Mouse (Mus musculus) heart, adult 9 months (tissue): ENCODE data around the gene Myrfl.
A peak's percentile ranks its signal among the peaks of the same experiment; 100 is the strongest.

Source experiments
- DNase-seq, 2 experiments: peaks; one replicate each; pipeline ENCODE4 v3.0.0; 2022; ENCODE audit warnings: low spot score in 2 of 2

Gene Myrfl

DNA sequence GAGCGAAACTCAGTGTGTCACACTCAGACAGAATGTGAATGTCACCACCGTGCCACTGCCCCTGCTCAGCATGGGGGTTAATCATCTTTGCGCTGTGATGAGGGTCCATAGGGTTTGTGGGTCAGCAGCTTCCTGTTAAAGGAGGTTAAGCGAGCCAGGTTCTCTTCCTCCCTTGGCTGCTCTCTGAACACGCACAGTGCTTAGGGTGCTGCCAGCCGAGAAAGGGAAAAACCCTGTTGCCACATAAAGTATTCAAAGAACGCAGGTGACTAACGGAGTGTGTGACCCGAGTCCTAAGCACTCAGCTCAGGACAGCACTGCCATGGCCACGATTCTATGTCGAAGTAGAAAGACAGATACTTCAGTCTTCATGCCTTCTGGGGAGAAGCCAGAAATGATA is 69.4 kb downstream of the Myrfl start:
- DNase-seq, result no peak

DNA sequence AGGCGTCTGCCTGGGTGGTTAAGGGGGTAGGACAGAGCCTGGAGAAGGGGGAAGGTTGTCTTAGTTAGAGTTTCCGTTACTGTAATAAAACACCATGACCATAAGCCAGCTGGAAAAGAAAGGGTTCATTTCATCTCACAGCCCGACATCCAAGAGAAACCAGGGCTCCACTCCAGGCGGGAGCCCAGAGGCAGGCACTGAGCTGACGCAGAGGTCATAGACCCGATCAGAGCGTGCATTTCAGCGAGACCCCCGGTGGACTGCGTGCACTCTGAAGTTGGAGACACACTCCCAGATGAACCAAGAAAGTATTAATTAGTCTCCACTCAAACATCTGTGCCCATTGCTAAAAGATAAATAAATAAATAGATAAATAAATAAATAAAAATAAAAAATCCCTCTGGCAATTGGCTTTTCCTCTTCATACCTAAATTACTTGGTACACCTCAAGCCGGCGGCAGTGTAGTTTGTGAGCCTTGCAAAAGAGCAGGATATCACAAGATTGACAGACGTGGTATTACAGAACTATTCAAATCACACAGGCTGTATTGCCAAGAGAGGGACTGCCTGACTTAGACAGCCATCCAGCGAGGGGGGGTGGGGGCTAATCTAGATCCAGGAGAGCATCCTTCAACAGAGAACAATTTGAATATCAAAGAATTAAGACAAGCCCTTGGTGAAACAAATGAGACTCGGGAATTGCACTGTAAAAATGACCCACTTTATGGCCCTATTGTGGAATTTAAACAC is 81.2 kb downstream of the Myrfl start:
- DNase-seq, result no peak

DNA sequence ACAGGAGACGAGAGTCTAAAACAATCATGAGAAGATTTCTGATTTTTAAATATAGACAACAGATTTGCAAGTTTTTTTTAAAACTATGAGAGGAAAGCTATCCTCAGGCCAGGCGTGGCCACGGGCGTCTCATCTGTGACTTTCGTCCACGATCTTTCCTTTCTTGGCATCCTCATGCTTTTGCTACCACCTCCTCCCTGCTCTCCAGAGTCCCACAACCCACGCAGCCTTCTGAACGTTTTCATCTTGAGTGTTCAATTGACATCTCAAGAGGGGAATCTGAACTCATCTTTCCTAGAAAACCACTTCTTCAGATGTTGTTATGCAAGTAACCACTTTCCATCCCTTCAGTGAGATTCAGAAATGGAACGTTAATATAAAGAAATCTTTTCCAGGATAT is 83.6 kb downstream of the Myrfl start:
- DNase-seq, result no peak

- DNase-seq, result no peak
Observed at GRCm38 (mm10) chr10:116810738-116811137, 86.0 kb downstream of the Myrfl start.

GRCm38 (mm10) chr10:116809383-116809782 is 87.3 kb downstream of the Myrfl start:
- DNase-seq, result no peak

DNA sequence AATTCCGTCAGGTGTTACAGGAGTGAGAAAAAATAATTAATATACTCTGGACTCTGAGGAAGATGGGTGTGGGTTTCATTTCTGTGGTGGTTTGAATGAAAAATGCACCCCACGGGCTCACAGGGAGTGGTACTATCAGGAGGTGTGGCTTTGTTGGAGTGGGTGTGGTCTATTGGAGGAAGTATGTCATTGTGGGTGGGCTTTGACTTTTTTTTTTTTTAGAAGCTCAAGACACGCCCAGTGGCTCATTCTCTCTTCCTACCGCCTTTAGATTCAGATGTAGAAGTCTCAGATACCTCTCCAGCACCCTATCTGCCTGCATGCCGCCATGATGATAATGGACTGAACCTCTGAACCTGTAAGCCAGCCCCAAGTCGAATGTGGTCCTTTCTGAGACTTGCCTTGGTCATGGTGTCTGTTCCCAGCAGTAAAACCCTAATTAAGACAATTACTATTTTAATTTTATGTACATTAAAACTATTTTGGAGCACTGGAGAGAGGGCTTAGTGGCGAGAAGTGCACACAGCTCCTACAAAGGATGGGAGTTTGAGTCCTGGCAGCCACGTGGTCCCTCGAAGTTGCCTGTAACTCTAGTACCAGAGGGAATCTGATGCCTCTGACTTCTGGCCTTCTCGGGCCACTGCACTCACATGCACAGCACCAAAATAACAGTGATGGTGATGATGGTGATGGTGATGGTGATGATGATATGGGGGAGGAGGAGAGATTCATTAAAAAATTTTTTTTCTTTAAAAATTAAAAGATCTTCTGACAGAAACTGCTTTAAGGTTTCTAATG is 88.0 kb downstream of the Myrfl start:
- no peak for DNase-seq

DNA sequence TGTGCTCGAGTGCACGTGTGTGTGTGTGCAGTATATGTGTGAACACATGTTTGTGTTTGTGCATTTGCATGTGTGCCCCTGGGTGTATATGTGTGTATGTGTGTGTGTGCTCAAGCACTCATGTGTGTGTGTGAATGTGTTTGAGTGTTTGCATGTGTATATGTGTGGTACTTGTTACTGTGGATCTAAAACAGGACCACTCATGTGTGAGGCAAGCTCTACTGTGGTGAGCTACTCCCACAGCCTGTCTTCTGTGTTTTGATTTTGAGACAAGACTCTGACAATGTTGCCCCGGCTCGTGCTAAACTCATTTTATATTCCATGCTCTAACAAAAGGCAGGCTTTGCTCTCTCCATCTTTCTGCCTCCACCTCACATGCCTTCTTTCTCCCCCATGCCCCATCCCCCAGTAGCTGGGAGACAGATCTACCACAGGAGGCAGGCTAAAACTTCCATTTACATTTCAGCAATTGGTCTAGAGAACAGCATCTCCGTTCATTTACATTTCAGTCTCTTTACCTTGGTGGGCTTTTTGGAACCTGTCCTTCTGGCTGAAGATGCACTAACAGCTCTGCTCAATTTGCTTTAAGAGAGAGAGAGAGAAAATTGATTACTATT is 94.4 kb downstream of the Myrfl start:
- DNase-seq, result no peak

DNA sequence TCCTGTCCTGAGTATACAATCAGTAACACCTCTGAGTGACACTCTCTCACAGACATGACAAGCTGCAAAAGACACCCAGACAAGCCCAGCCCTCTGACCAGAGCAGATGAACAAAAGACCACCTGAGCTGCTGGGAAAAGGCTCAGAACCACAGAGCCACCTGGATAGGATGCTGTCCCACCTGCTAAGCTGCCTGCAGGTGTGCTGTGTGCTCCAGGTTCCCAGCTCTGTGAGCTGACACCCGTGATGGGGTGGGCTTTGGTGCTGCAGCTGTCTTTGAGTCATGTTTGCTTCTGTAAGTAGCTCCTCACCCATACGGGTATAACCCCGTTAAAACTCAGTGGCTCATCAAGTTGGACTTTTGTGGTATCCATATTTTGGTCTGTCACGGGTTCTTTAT is 95.4 kb downstream of the Myrfl start:
- DNase-seq, result no peak

DNA sequence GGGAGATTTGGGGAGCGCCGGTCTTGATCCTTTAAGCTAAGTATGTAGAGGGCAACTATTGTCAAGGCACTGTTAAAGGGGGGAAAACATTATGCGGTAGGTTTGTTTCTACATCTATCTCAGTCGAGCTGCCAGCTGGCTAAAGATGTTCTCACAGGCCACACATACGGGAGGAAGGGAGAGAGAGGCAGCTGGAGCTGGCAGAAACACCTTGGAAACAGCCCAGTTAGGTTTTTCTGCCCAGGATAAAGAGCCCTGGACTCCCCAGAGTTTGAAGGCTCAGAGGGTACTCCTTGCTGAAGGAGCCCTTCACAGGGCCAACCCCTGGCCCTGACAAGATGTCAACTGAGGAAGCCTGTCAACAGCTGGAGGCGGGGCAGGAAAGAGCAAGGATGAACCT is 100.7 kb downstream of the Myrfl start:
- no peak for DNase-seq

- DNase-seq, result no peak
Observed at GRCm38 (mm10) chr10:116789096-116789495, 107.6 kb downstream of the Myrfl start.

DNA sequence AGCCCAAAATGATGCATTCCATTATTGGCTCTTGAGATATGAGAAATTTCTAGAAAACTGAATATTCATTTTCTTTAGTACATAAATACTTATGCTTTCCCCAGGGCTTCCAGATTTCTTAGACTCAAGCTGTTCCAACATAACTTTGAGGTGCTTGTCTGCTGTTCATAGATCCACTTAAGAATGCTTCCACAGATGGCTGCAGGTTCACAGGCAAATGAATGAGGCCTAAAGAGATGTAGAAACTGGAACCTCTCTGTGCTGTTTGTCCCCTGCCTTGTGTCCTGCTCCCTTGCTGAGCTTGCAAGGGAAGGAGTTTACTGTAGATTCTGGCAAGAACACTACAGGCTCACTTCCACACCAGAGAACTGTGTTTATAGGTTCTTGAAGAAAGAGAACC is 108.3 kb downstream of the Myrfl start:
- no peak for DNase-seq

DNA sequence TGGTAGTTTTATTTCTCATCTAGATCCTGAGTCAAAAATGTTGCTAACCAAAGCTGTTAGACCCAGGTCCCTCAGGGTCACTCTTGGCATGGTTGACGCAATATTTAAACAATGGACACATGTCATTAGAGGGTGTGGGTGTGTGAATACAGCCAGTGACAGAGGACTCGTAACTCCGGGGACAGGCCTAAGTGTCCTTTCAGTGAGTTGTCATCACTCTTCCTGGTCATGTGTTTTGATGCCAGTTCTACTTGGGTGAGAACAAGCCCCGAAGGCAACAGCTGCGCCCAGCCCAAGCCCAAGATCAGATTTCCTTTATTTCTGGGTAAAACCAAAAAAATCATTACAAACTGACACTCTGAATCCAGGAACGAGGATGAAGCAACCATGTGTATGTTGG is 112.6 kb downstream of the Myrfl start:
- no peak for DNase-seq

- DNase-seq, result no peak
Observed at GRCm38 (mm10) chr10:116783020-116783419, 113.7 kb downstream of the Myrfl start.

GRCm38 (mm10) chr10:116777947-116778346 is 118.8 kb downstream of the Myrfl start:
- DNase-seq, result no peak

DNA sequence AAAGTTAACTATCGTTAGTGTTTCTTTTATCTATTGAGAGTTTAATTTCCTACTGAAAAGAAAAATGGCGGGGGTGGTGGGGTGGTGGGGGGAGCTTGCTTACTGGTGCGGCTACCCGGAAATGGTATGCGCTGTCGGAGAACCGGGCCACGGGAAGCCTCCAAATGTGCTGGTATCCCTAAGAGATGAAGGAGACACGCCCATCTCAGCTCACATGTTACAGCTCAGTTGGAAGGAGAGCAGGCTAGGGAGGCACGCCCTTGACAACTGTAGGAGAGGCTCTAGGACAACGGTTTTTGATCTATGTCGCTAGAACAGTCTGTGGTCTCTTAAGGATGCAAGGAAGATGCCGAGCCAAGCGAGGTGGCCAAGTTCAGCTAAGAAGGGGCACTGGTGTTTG is 119.9 kb downstream of the Myrfl start:
- no peak for DNase-seq

DNA sequence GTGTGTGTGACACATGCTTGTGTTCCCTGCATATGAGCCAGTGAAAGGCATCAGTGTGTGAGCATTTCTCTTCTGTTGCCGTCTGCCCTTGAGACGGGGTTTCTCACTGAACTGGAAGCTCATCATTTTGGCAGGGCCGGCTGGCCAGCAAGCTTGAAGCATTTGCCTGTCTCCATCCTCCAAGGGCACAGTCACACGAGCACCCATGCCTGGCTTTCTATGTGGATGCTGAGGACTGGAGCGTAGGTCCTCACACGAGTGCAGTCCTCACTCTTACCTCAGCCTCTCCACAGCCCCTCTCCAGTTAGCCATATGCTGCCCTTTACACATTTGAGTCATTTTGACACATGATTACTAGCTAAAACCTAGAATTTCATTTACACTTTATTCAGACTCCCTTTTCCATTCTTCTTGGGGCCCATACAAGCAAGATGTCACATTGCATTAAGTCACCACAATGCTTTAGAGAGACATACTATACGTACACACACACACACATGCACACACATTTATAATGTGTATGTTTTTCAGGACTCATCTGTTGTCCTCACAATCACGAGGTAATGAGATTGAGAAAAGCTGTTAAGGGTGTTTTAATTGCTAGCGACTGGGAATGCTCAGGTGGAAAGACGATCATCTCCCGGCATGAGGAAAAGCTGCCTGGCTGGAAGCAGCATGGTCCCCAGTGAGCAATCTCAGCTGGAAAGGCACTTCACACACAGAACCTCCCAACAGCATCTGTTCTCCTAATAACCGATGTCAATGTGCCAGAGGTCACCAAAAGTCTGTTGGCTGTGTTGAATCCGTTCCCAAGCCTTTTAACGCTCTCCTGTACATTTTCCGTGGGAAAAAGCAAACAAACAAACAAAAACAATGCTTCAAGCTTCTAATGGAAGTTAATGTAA is 122.6 kb downstream of the Myrfl start:
- peak; percentile 53 to 68 for DNase-seq

- DNase-seq, result peak; percentile 68 to 71
Observed at GRCm38 (mm10) chr10:116771215-116771935, 125.3 kb downstream of the Myrfl start.

DNA sequence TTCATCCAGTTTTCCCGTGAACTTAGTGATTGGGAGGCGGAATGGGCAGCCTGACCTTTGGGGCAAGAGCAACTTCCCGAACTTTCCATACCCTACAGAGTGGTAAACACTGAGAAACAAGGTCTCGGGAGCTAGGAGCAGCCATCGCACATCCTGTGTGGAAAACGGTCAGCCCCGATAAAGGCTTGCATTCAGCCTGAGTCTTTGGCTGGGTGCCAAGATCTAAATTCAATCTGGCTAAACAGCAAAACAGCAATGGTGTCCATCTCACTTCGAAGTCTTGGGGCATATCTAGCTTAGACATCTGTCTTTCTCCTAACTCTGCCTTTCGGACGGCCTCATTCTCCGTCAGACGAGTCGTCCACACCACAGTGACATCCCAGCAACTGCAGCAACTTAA is 128.1 kb downstream of the Myrfl start:
- DNase-seq, result no peak

DNA sequence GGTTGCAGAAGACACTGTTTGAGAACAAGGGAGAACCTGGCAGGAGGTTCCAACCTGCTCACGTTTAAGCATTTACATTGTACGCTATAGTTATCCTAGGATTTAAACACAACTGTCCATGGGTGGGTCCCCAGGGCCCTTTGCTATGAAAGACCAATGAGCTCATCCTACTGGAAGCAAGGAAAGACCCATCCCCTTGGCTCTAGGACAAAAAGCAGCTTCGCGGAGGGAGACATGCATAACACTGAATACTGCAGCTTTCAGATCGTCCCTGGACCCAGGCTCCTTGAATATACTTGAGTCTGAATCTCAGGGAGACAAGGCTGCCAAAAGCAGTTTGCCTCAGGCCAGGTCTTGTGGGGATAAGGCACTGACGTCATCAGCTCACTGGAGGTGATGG is 130.2 kb downstream of the Myrfl start:
- DNase-seq, result no peak

DNA sequence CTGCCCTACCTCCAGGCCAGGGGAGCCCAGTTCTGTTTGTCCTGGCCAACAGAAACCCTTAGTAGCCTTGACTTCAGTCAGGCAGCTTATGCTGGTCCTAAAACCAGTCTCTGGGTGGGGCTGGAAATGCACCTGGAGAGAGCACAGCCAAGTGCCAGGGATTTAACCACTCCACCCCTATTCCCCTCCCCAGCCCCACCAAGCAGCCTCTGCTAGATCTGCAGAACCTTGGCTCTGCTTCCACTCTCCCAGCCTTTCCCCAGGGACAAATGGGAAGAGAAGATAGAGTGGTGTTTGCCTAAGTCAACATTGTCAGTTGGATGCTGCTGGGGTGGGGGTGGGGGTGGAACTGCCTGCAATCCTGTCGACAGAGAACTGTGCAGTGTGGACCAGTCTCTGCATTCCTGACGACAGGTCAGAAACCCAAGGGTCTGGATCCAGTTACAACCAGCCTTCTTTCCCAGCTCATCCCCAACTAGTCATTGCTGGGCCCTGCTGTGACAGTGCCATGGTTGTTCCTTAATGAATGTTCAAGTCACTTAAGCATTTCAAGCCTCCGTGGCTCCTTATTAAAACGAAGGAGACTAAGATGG is 135.1 kb downstream of the Myrfl start:
- no peak for DNase-seq

- no peak for DNase-seq
Observed at GRCm38 (mm10) chr10:116760561-116760960, 136.2 kb downstream of the Myrfl start.
